24 mouse cellular contexts compared by ENCODE assay signal in genomic region chrX:101851566-101852354, GRCm38 (mm10). TPM values are rescaled to one million over a fixed set of nuclear protein-coding genes. Genes with fewer than 3 reads are reported as not detected.
DNase-seq lines count a peak whose midpoint lies in the region; ATAC-seq and TF ChIP-seq lines count a peak whose summit lies in the region.
"Had no signal": no experiment of that assay in that cellular context is flagged by ENCODE, and none has a peak within 500 bp of the region (broad histone marks: within the 10 kb centered on the region; RNA-seq: fewer than 3 reads in every experiment).

No protein-coding gene starts in this region.

- H3K27me3 ChIP-seq in heart, embryonic 14.5 days (ENCODE audit: control insufficient read depth, insufficient read depth, low read length), result peaks cover 5% of the 10 kb centered on the region; the same call in 1 of the 2 replicates
- peaks cover 52% of the 10 kb centered on the region for H3K27me3 ChIP-seq in midbrain, postnatal 0 days (ENCODE audit: insufficient read depth, low read length)
- H3K27me3 ChIP-seq in midbrain, embryonic 16.5 days (ENCODE audit: control insufficient read depth, insufficient read depth, low read depth, low read length), result peaks cover 42% of the 10 kb centered on the region

- 62% methylated on average over 7 of the region's 7 CpGs for WGBS in heart, embryonic 14.5 days
- WGBS in midbrain, postnatal 0 days, result 57% methylated on average over 7 of the region's 7 CpGs
- 50% methylated on average over 7 of the region's 7 CpGs for WGBS in midbrain, embryonic 16.5 days

- no peak overlapping the region for H3K4me3 ChIP-seq in heart, embryonic 14.5 days (ENCODE audit: control insufficient read depth in 1 of 2, insufficient read depth in 1 of 2, low read depth in 1 of 2, low read length in 2 of 2)
- H3K4me3 ChIP-seq in midbrain, postnatal 0 days (ENCODE audit: low read depth, low read length), result no peak overlapping the region
- no peak overlapping the region for H3K4me3 ChIP-seq in midbrain, embryonic 16.5 days (ENCODE audit: low read depth, low read length)
- H3K4me3 ChIP-seq: liver, embryonic 12.5 days; neural tube, embryonic 12.5 days had no signal

- no peak for TF ChIP-seq CTCF in midbrain, postnatal 0 days (IDR thresholded peaks at IDR 0.05)

- H3K36me3 ChIP-seq in heart, embryonic 14.5 days (ENCODE audit: control insufficient read depth, insufficient read depth, low read length), result no peaks in the 10 kb centered on the region
- H3K36me3 ChIP-seq in midbrain, postnatal 0 days (ENCODE audit: insufficient read depth, low read length), result no peaks in the 10 kb centered on the region
- no peaks in the 10 kb centered on the region for H3K36me3 ChIP-seq in midbrain, embryonic 16.5 days (ENCODE audit: control insufficient read depth, insufficient read depth, low read length)
- H3K36me3 ChIP-seq: G1E; heart, embryonic 12.5 days; limb, embryonic 12.5 days; liver, embryonic 12.5 days; neural tube, embryonic 12.5 days had no signal

- no peak overlapping the region for H3K27ac ChIP-seq in heart, embryonic 14.5 days (replicated peaks in 1 of 2; ENCODE audit: control insufficient read depth in 1 of 2, insufficient read depth in 1 of 2, low read depth in 2 of 2, low read length in 2 of 2)
- H3K27ac ChIP-seq in midbrain, postnatal 0 days (ENCODE audit: low read depth, low read length), result no peak overlapping the region
- H3K27ac ChIP-seq in midbrain, embryonic 16.5 days (ENCODE audit: low read length), result no peak overlapping the region
- H3K27ac ChIP-seq: limb, embryonic 12.5 days; liver, embryonic 12.5 days; neural tube, embryonic 12.5 days had no signal

- H3K9me3 ChIP-seq in heart, embryonic 14.5 days (ENCODE audit: control insufficient read depth, low read length), result no peaks in the 10 kb centered on the region
- no peaks in the 10 kb centered on the region for H3K9me3 ChIP-seq in midbrain, postnatal 0 days (ENCODE audit: low read length)
- H3K9me3 ChIP-seq in midbrain, embryonic 16.5 days (replicated peaks; ENCODE audit: control insufficient read depth, low read length, poor library complexity, severe bottlenecking), result no peaks in the 10 kb centered on the region
- H3K9me3 ChIP-seq: G1E; limb, embryonic 12.5 days; liver, embryonic 12.5 days; neural tube, embryonic 12.5 days had no signal

- 0 out of 2 replicates have a peak overlapping the region, but pooled peaks have one; percentile 72 for H3K4me2 ChIP-seq in heart, embryonic 14.5 days (ENCODE audit: low read length)
- no peak overlapping the region for H3K4me2 ChIP-seq in midbrain, postnatal 0 days (ENCODE audit: low read depth, low read length, poor library complexity, severe bottlenecking)
- H3K4me2 ChIP-seq in midbrain, embryonic 16.5 days (ENCODE audit: low read length), result no peak overlapping the region
- H3K4me2 ChIP-seq: liver, embryonic 12.5 days had no signal

- no peak for ATAC-seq in heart, embryonic 14.5 days (ENCODE audit: insufficient number of reproducible peaks, insufficient read depth, low FRiP score, low read depth)
- ATAC-seq in midbrain, postnatal 0 days (ENCODE audit: low FRiP score), result no peak
- ATAC-seq in midbrain, embryonic 16.5 days, result no peak
- ATAC-seq: liver, embryonic 12.5 days had no signal

- intact Hi-C loops in heart, postnatal 14 days (cut with DNase I), result no loop called here

- H3K4me1 ChIP-seq in heart, embryonic 14.5 days (ENCODE audit: control insufficient read depth in 2 of 2, insufficient read depth in 2 of 2, low read length in 2 of 2), result peaks cover 10 to 17% of the 10 kb centered on the region in 2 experiments
- H3K4me1 ChIP-seq in midbrain, postnatal 0 days (ENCODE audit: insufficient read depth, low read length), result no peaks in the 10 kb centered on the region
- no peaks in the 10 kb centered on the region; the same call in 1 of the 2 replicates for H3K4me1 ChIP-seq in midbrain, embryonic 16.5 days (ENCODE audit: control insufficient read depth, insufficient read depth, low read length)
- H3K4me1 ChIP-seq: liver, embryonic 12.5 days; neural tube, embryonic 12.5 days had no signal

- H3K9ac ChIP-seq in heart, embryonic 14.5 days (ENCODE audit: low read length), result no peak overlapping the region
- no peak overlapping the region for H3K9ac ChIP-seq in midbrain, postnatal 0 days (replicated peaks; ENCODE audit: low read length, poor library complexity, severe bottlenecking)
- H3K9ac ChIP-seq in midbrain, embryonic 16.5 days (ENCODE audit: low read depth, low read length), result no peak overlapping the region
- H3K9ac ChIP-seq: limb, embryonic 12.5 days; liver, embryonic 12.5 days; neural tube, embryonic 12.5 days had no signal

- DNase-seq in heart, postnatal 14 days, result no peak
- DNase-seq in midbrain, postnatal 0 days (ENCODE audit: low spot score), result peak; percentile 22
- DNase-seq in cerebellum, adult 9-10 months, result peak; percentile 75
- DNase-seq in adrenal gland, postnatal 10 days, result no peak
- no peak for DNase-seq in gastrocnemius, adult 8-10 months (ENCODE audit: low spot score in 2 of 2)
- DNase-seq in layer of hippocampus, adult 9-10 months (ENCODE audit: low spot score), result no peak
- DNase-seq: heart, postnatal 4 days; kidney, adult 8-10 months; layer of hippocampus, adult 9-11 months; lung, adult 2 months; lung, postnatal 36 days; right cerebral cortex, adult 18-20 months; thymus, postnatal 36 days had no signal

RNA-seq across cellular contexts. Expression of gene Nhsl2, which starts 2.6 kb away (rescaled TPM):
- 12.4 and 15.5 TPM in 2 replicates for polyA plus RNA-seq in heart, embryonic 14.5 days (2014; fragmentation: Nextera tagmentation; extraction: Ambion mirVana)
- 1 to 10 TPM; 6.2 to 7.8 TPM for total RNA-seq in heart, postnatal 14 days (2021)
- 13.0 and 22.1 TPM in 2 replicates for total RNA-seq in midbrain, postnatal 0 days (2014; rRNA removed)
- polyA plus RNA-seq in midbrain, postnatal 0 days (2015; fragmentation: Nextera tagmentation; extraction: Ambion mirVana), result 4.3 and 6.7 TPM in 2 replicates
- polyA plus RNA-seq in midbrain, embryonic 16.5 days (2015; fragmentation: Nextera tagmentation; extraction: Ambion mirVana), result 6.0 and 8.3 TPM in 2 replicates
- 10 to 100 TPM in 1 of 2 experiments, 1 to 10 TPM in 1; 8.4 to 11.8 TPM for total RNA-seq in adrenal gland, postnatal 10 days (2021)
- total RNA-seq in gastrocnemius, adult 8-10 months (2022), result 1 to 10 TPM; 1.3 to 2.0 (median 1.5) TPM

RNA-seq across cellular contexts. Expression of gene 8030474K03Rik, which starts 57.3 kb away (rescaled TPM):
- polyA plus RNA-seq in heart, embryonic 14.5 days (2014; fragmentation: Nextera tagmentation; extraction: Ambion mirVana), result 0.27 TPM in 1 of 2 replicates, not detected in the other
- total RNA-seq in heart, postnatal 14 days (2021), result not detected
- total RNA-seq in midbrain, postnatal 0 days (2014; rRNA removed), result not detected in 2 replicates
- not detected in 2 replicates for polyA plus RNA-seq in midbrain, postnatal 0 days (2015; fragmentation: Nextera tagmentation; extraction: Ambion mirVana)
- 0.14 TPM in 1 of 2 replicates, not detected in the other for polyA plus RNA-seq in midbrain, embryonic 16.5 days (2015; fragmentation: Nextera tagmentation; extraction: Ambion mirVana)
- not detected for total RNA-seq in adrenal gland, postnatal 10 days (2021)
- total RNA-seq in gastrocnemius, adult 8-10 months (2022), result not detected
- total RNA-seq: adrenal gland, postnatal 4 days; G1E; gastrocnemius, adult 18-20 months; heart, postnatal 4 days had no signal
- polyA plus RNA-seq: forebrain, embryonic 11.5 days; G1E; lung, adult 2 months; neural tube, embryonic 12.5 days had no signal

RNA-seq across cellular contexts. Expression of gene Gm4779, which starts 57.5 kb away (rescaled TPM):
- 0.32 TPM in 1 of 2 replicates, not detected in the other for polyA plus RNA-seq in heart, embryonic 14.5 days (2014; fragmentation: Nextera tagmentation; extraction: Ambion mirVana)
- total RNA-seq in heart, postnatal 14 days (2021), result not detected
- total RNA-seq in midbrain, postnatal 0 days (2014; rRNA removed), result not detected in 2 replicates
- polyA plus RNA-seq in midbrain, postnatal 0 days (2015; fragmentation: Nextera tagmentation; extraction: Ambion mirVana), result not detected in 2 replicates
- polyA plus RNA-seq in midbrain, embryonic 16.5 days (2015; fragmentation: Nextera tagmentation; extraction: Ambion mirVana), result 0.24 TPM in 1 of 2 replicates, not detected in the other
- total RNA-seq in adrenal gland, postnatal 10 days (2021), result not detected
- not detected for total RNA-seq in gastrocnemius, adult 8-10 months (2022)
- total RNA-seq: G1E; gastrocnemius, adult 18-20 months; heart, postnatal 4 days had no signal
- polyA plus RNA-seq: forebrain, embryonic 11.5 days; G1E; lung, adult 2 months; small intestine, adult 2 months had no signal

Comparison
In these comparisons a context has a peak if more than half of its experiments do, and no peak if none do; other contexts are left out.
1. DNase-seq: peak in midbrain, postnatal 0 days (single experiment) and cerebellum, adult 9-10 months (single experiment); none in heart, postnatal 14 days (0 of 2), adrenal gland, postnatal 10 days (single experiment), gastrocnemius, adult 8-10 months (0 of 2) and layer of hippocampus, adult 9-10 months (single experiment).